Comparison of ENCODE assay signal across 8 mouse cellular contexts in the genomic region with DNA sequence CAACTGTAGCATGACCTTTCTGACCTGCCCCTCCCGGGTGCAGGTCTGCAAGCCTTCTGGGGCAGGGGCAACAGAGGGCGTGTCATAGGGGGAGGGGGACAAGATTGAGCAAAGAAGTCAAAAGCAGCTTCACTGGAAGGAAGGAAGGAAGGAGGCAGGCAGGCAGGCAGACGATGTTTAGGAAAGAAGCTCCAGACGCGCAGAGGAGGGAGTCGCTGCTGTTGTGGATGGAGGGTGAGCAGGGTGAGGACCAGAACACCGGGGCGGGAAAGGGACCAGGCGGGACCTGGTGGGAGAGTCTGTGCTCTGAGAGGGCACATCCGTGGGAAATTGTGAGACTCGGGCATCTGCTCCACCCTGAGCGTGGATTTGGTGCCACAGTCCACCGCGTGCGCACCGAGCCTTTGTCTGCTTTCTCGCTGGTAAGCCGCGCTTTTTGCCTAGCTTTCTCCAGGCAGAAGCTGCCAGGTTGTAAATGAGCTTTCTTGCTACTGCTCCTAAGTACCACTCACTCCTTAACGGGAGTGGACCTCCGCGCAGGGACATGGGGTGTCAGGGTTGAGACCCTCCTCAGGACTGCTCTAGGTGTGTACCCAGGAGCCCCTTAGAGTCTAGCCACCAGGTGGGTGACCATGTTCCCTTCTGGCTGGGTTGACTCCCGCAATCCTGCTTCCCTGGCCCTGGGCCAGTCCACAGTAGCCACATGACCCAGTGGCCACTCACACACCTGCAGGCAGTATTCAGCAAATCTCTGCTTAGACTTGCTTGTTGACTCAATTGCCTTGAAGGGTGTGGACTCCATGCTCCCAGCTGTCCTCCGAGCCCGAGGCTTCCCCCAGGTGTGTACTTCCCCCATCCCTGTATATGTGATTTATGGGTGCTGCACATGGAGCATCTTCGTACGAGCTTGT.
A peak's percentile ranks its signal among the peaks of the same experiment; 100 is the strongest.
DNase-seq lines count a peak whose midpoint lies in the region; ATAC-seq lines count a peak whose summit lies in the region.

No protein-coding gene starts in this region.

- no peaks in the 10 kb centered on the region for H3K36me3 ChIP-seq in heart, embryonic 12.5 days
- no peaks in the 10 kb centered on the region for H3K36me3 ChIP-seq in forebrain, embryonic 16.5 days (ENCODE audit: control insufficient read depth, insufficient read depth)

- no peak overlapping the region for H3K9ac ChIP-seq in heart, embryonic 12.5 days
- peak overlapping the region; percentile 76 for H3K9ac ChIP-seq in forebrain, embryonic 16.5 days (replicated peaks; ENCODE audit: low read depth, low read length)

- no peaks in the 10 kb centered on the region for H3K9me3 ChIP-seq in heart, embryonic 12.5 days (replicated peaks)
- no peaks in the 10 kb centered on the region for H3K9me3 ChIP-seq in forebrain, embryonic 16.5 days (ENCODE audit: control insufficient read depth, low read length)

- peaks cover 91% of the 10 kb centered on the region for H3K27me3 ChIP-seq in heart, embryonic 12.5 days (replicated peaks)
- peaks cover 19% of the 10 kb centered on the region for H3K27me3 ChIP-seq in forebrain, embryonic 16.5 days (replicated peaks; ENCODE audit: control insufficient read depth, insufficient read depth, low read length)

- 10% methylated on average over 27 of the region's 27 CpGs for WGBS in heart, embryonic 12.5 days
- WGBS in forebrain, embryonic 16.5 days = 8% methylated on average over 27 of the region's 27 CpGs

- H3K27ac ChIP-seq in heart, embryonic 12.5 days (ENCODE audit: poor library complexity, severe bottlenecking) = no peak overlapping the region
- H3K27ac ChIP-seq in forebrain, embryonic 16.5 days (ENCODE audit: low read length) = peak overlapping the region; percentile 88

- peaks cover 21% of the 10 kb centered on the region for H3K4me1 ChIP-seq in heart, embryonic 12.5 days (replicated peaks)
- H3K4me1 ChIP-seq in forebrain, embryonic 16.5 days (replicated peaks; ENCODE audit: control insufficient read depth, insufficient read depth, low read length) = peaks cover 51% of the 10 kb centered on the region

- H3K4me2 ChIP-seq in heart, embryonic 12.5 days = peak overlapping the region; percentile 92
- peak overlapping the region; percentile 89 for H3K4me2 ChIP-seq in forebrain, embryonic 16.5 days (ENCODE audit: low read length)

- DNase-seq in heart, postnatal 14 days = no peak
- DNase-seq in R1 (ENCODE audit: low read depth, low spot score) = peak; percentile 28
- peak; percentile 41 for DNase-seq in mesoderm, embryonic 11.5 days (ENCODE audit: low read depth, low spot score)
- no peak for DNase-seq in spleen, postnatal 14 days (ENCODE audit: low spot score in 2 of 2)
- no peak for DNase-seq in testis, postnatal 14 days (ENCODE audit: low spot score)
- DNase-seq in gastrocnemius, adult 8-10 months (ENCODE audit: low spot score in 2 of 2) = no peak

- no peak for ATAC-seq in heart, embryonic 12.5 days (ENCODE audit: insufficient number of reproducible peaks, low FRiP score)
- ATAC-seq in forebrain, embryonic 16.5 days = no peak

- peak overlapping the region; percentile 58 for H3K4me3 ChIP-seq in heart, embryonic 12.5 days
- H3K4me3 ChIP-seq in forebrain, embryonic 16.5 days (replicated peaks; ENCODE audit: low read length) = peak overlapping the region; percentile 67

- intact Hi-C loops in heart, postnatal 14 days (cut with DNase I) = loop anchor here (5.0 to 10.0 kb wide), 2 partner anchors 62 to 129 kb away; no protein-coding TSS in a partner anchor

Comparison
In these comparisons a context has a peak if more than half of its experiments do, and no peak if none do; other contexts are left out.
1. DNase-seq: peak in R1 (single experiment) and mesoderm, embryonic 11.5 days (single experiment); none in heart, postnatal 14 days (0 of 2), spleen, postnatal 14 days (0 of 2), testis, postnatal 14 days (single experiment) and gastrocnemius, adult 8-10 months (0 of 2).